ENCODE assay signal across 8 mouse cellular contexts in genomic region chr1:133032981-133033315, GRCm38 (mm10). TPM values are rescaled to one million over a fixed set of nuclear protein-coding genes. Genes with fewer than 3 reads are reported as not detected.
DNase-seq lines count a peak whose midpoint lies in the region; ATAC-seq and TF ChIP-seq lines count a peak whose summit lies in the region.

No protein-coding gene starts in this region.

- no peaks in the 10 kb centered on the region for H3K79me2 ChIP-seq in myocyte (ENCODE audit: control insufficient read depth, insufficient read depth)

- H3K4me1 ChIP-seq in kidney, embryonic 14.5 days (ENCODE audit: control insufficient read depth, insufficient read depth, low read length), result peaks cover 5% of the 10 kb centered on the region; the same call in 1 of the 2 replicates
- peaks cover 7% of the 10 kb centered on the region; the same call in 1 of the 2 replicates for H3K4me1 ChIP-seq in embryonic facial prominence, embryonic 12.5 days
- peaks cover 11% of the 10 kb centered on the region; the same call in 1 of the 2 replicates for H3K4me1 ChIP-seq in intestine, embryonic 16.5 days (ENCODE audit: control insufficient read depth, insufficient read depth, low read length)

- no peak for DNase-seq in kidney, postnatal 36 days
- no peak for DNase-seq in right cerebral cortex, postnatal 36 days (ENCODE audit: low spot score in 2 of 2)
- DNase-seq in layer of hippocampus, postnatal 36 days, result no peak
- no peak for DNase-seq in adrenal gland, postnatal 25 days

- H3K4me2 ChIP-seq in kidney, embryonic 14.5 days (replicated peaks; ENCODE audit: low read depth, low read length), result peak overlapping the region; percentile 58
- peak overlapping the region; percentile 54 for H3K4me2 ChIP-seq in embryonic facial prominence, embryonic 12.5 days (replicated peaks)
- peak overlapping the region; percentile 54 for H3K4me2 ChIP-seq in intestine, embryonic 16.5 days (ENCODE audit: low read depth, low read length)
- peak overlapping the region; percentile 65 for H3K4me2 ChIP-seq in myocyte (ENCODE audit: low read depth)

- H3ac ChIP-seq in myocyte (ENCODE audit: control insufficient read depth, insufficient read length), result peak overlapping the region; percentile 20

- H3K9ac ChIP-seq in kidney, embryonic 14.5 days (ENCODE audit: low read depth, low read length), result no peak overlapping the region; the same call in 1 of the 2 replicates
- H3K9ac ChIP-seq in embryonic facial prominence, embryonic 12.5 days, result peak overlapping the region; percentile 52
- H3K9ac ChIP-seq in intestine, embryonic 16.5 days (ENCODE audit: low read depth, low read length), result peak overlapping the region; percentile 61

- H3K36me3 ChIP-seq in kidney, embryonic 14.5 days (ENCODE audit: control insufficient read depth, insufficient read depth, low read length), result no peaks in the 10 kb centered on the region
- no peaks in the 10 kb centered on the region for H3K36me3 ChIP-seq in embryonic facial prominence, embryonic 12.5 days
- no peaks in the 10 kb centered on the region for H3K36me3 ChIP-seq in intestine, embryonic 16.5 days (ENCODE audit: control insufficient read depth, insufficient read depth, low read length)
- no peaks in the 10 kb centered on the region for H3K36me3 ChIP-seq in myocyte (ENCODE audit: control insufficient read depth, insufficient read depth)

- peak overlapping the region; percentile 76; the same call in 1 of the 2 replicates for H3K27ac ChIP-seq in kidney, embryonic 14.5 days (ENCODE audit: low read depth, low read length)
- H3K27ac ChIP-seq in embryonic facial prominence, embryonic 12.5 days, result peak overlapping the region; percentile 76; the same call in 1 of the 2 replicates
- H3K27ac ChIP-seq in intestine, embryonic 16.5 days (ENCODE audit: low read length), result peak overlapping the region; percentile 60; the same call in 1 of the 2 replicates

- H3K27me3 ChIP-seq in kidney, embryonic 14.5 days (ENCODE audit: control insufficient read depth, insufficient read depth, low read length), result no peaks in the 10 kb centered on the region
- H3K27me3 ChIP-seq in embryonic facial prominence, embryonic 12.5 days, result no peaks in the 10 kb centered on the region
- H3K27me3 ChIP-seq in intestine, embryonic 16.5 days (replicated peaks; ENCODE audit: control insufficient read depth, insufficient read depth, low read length), result no peaks in the 10 kb centered on the region
- no peaks in the 10 kb centered on the region for H3K27me3 ChIP-seq in myocyte (ENCODE audit: control insufficient read depth, insufficient read depth, insufficient read length)

- ATAC-seq in kidney, embryonic 14.5 days (ENCODE audit: low FRiP score, low TSS enrichment), result peak; percentile 9; the same call in 1 of the 2 replicates
- ATAC-seq in embryonic facial prominence, embryonic 12.5 days (ENCODE audit: insufficient number of reproducible peaks, insufficient read depth, low FRiP score, low TSS enrichment), result no peak
- peak; percentile 13; the same call in 1 of the 2 replicates for ATAC-seq in intestine, embryonic 16.5 days

- no peak for TF ChIP-seq POLR2A in myocyte (IDR thresholded peaks at IDR 0.05; ENCODE audit: insufficient read length, low read depth)

- H3K4me3 ChIP-seq in kidney, embryonic 14.5 days (ENCODE audit: low read length), result peak overlapping the region; percentile 69
- H3K4me3 ChIP-seq in embryonic facial prominence, embryonic 12.5 days, result peak overlapping the region; percentile 51
- H3K4me3 ChIP-seq in intestine, embryonic 16.5 days (ENCODE audit: low read length), result peak overlapping the region; percentile 59
- H3K4me3 ChIP-seq in myocyte, result peak overlapping the region; percentile 25

- WGBS in kidney, embryonic 14.5 days, result 7% methylated on average over 5 of the region's 5 CpGs
- 7% methylated on average over 5 of the region's 5 CpGs for WGBS in embryonic facial prominence, embryonic 12.5 days
- WGBS in intestine, embryonic 16.5 days, result 5% methylated on average over 5 of the region's 5 CpGs

- no peaks in the 10 kb centered on the region for H3K9me3 ChIP-seq in kidney, embryonic 14.5 days (ENCODE audit: control insufficient read depth, low read length)
- H3K9me3 ChIP-seq in embryonic facial prominence, embryonic 12.5 days, result no peaks in the 10 kb centered on the region
- H3K9me3 ChIP-seq in intestine, embryonic 16.5 days (ENCODE audit: control insufficient read depth, low read length), result no peaks in the 10 kb centered on the region

TF ChIP-seq in myocyte, 11 proteins besides CTCF, POLR2A, EP300 and RAD21:
- no peak for TF ChIP-seq MYOD1 (IDR thresholded peaks at IDR 0.05; ENCODE audit: control insufficient read depth in 1 of 3, insufficient read length in 2 of 3, low read depth in 2 of 3)
- no peak for TF ChIP-seq CEBPB (IDR thresholded peaks at IDR 0.05; ENCODE audit: insufficient read depth, poor library complexity, severe bottlenecking)

RNA-seq across cellular contexts. Expression of gene Mdm4, which starts 2.6 kb away (rescaled TPM):
- 36.0 and 57.6 TPM in 2 replicates for polyA plus RNA-seq in kidney, embryonic 14.5 days (2014; fragmentation: Nextera tagmentation; extraction: Ambion mirVana)
- 46.9 and 49.0 TPM in 2 replicates for polyA plus RNA-seq in embryonic facial prominence, embryonic 12.5 days (2016; fragmentation: Nextera tagmentation; extraction: Ambion mirVana)
- 19.1 and 24.1 TPM in 2 replicates for polyA plus RNA-seq in intestine, embryonic 16.5 days (2015; fragmentation: Nextera tagmentation; extraction: Ambion mirVana)
- 11.5 TPM for polyA plus RNA-seq in myocyte (2012; fragmentation: generic; extraction: Trizol)
- total RNA-seq in layer of hippocampus, postnatal 36 days (2021), result 100 to 1,000 TPM in 1 of 2 experiments, 10 to 100 TPM in 1; 86.0 to 101 TPM
- total RNA-seq in adrenal gland, postnatal 25 days (2021), result 91.6 and 115 TPM in 2 replicates

RNA-seq across cellular contexts. Expression of gene Pik3c2b, which starts 12.5 kb away (rescaled TPM):
- polyA plus RNA-seq in kidney, embryonic 14.5 days (2014; fragmentation: Nextera tagmentation; extraction: Ambion mirVana), result 6.3 and 9.1 TPM in 2 replicates
- polyA plus RNA-seq in embryonic facial prominence, embryonic 12.5 days (2016; fragmentation: Nextera tagmentation; extraction: Ambion mirVana), result 9.8 and 10.8 TPM in 2 replicates
- polyA plus RNA-seq in intestine, embryonic 16.5 days (2015; fragmentation: Nextera tagmentation; extraction: Ambion mirVana), result 5.2 and 5.3 TPM in 2 replicates
- polyA plus RNA-seq in myocyte (2012; fragmentation: generic; extraction: Trizol), result 1.8 TPM
- total RNA-seq in layer of hippocampus, postnatal 36 days (2021), result 10 to 100 TPM; 14.7 to 16.2 TPM
- 7.9 and 8.3 TPM in 2 replicates for total RNA-seq in adrenal gland, postnatal 25 days (2021)
